Mouse (Mus musculus): ENCODE measurements around the gene Nfs1. TPM values are rescaled to one million over a fixed set of nuclear protein-coding genes. Genes with fewer than 3 reads are reported as not detected.
A peak's percentile ranks its signal among the peaks of the same experiment; 100 is the strongest.
"Not testable (repeated sequence)": the region's sequence is repeated elsewhere in the genome, so short reads cannot be mapped to it uniquely, and the experiment has no call there.

The Nfs1 gene
- 34.1 and 48.5 TPM in 2 replicates for polyA plus RNA-seq (2012; rRNA removed)

- under 1% methylated on average over 69 of the region's 70 CpGs for WGBS
- peak; percentile 56 for DNase-seq (ENCODE audit: low read depth, low spot score)
Observed at GRCm38 (mm10) chr2:156143953-156144724, at the start of gene Nfs1, which contains the start of gene Romo1. Nfs1 (minus strand) TSS chr2:156144186. Romo1 (plus strand) TSS chr2:156144039.

- DNase-seq (ENCODE audit: low read depth, low spot score) = no peak
- WGBS = 85% methylated on average over 3 of the region's 3 CpGs
Observed at GRCm38 (mm10) chr2:156193066-156193862, 49.3 kb upstream of the Nfs1 start.

- 86% methylated on average over 2 of the region's 2 CpGs for WGBS
Observed at GRCm38 (mm10) chr2:156192068-156192467, 48.1 kb upstream of the Nfs1 start.

GRCm38 (mm10) chr2:156191540-156191939 lies 47.6 kb upstream of the Nfs1 start:
- DNase-seq (ENCODE audit: low read depth, low spot score) = no peak
- 88% methylated on average over 2 of the region's 2 CpGs for WGBS

More at GRCm38 (mm10) chr2:156192068-156192467, 48.1 kb upstream of the Nfs1 start:
- DNase-seq (ENCODE audit: low read depth, low spot score) = no peak

- 73% methylated on average over 14 of the region's 14 CpGs for WGBS
- DNase-seq (ENCODE audit: low read depth, low spot score) = no peak
Observed at GRCm38 (mm10) chr2:156190004-156190896, 46.3 kb upstream of the Nfs1 start.

GRCm38 (mm10) chr2:156189241-156189640 lies 45.3 kb upstream of the Nfs1 start:
- not testable (repeated sequence) for DNase-seq (ENCODE audit: low read depth, low spot score)
- 65% methylated on average over 7 of the region's 7 CpGs for WGBS

- DNase-seq (ENCODE audit: low read depth, low spot score) = no peak
- WGBS = 88% methylated on average over 2 of the region's 2 CpGs
Observed at GRCm38 (mm10) chr2:156181592-156181991, 37.6 kb upstream of the Nfs1 start.

- WGBS = 6% methylated on average over 8 of the region's 8 CpGs
- DNase-seq (ENCODE audit: low read depth, low spot score) = no peak
Observed at GRCm38 (mm10) chr2:156180824-156181590, 37.0 kb upstream of the Nfs1 start.

GRCm38 (mm10) chr2:156180094-156180821 lies 36.3 kb upstream of the Nfs1 start, which contains the start of gene Rbm39:
Rbm39 (minus strand) TSS chr2:156180238.
- WGBS = under 1% methylated on average over 47 of the region's 47 CpGs
- peak; percentile 96 for DNase-seq (ENCODE audit: low read depth, low spot score)

- no peak for DNase-seq (ENCODE audit: low read depth, low spot score)
- under 1% methylated on average over 41 of the region's 41 CpGs for WGBS
Observed at GRCm38 (mm10) chr2:156179796-156180093, 35.8 kb upstream of the Nfs1 start.

GRCm38 (mm10) chr2:156179046-156179795 lies 35.2 kb upstream of the Nfs1 start:
- no peak for DNase-seq (ENCODE audit: low read depth, low spot score)
- under 1% methylated on average over 47 of the region's 47 CpGs for WGBS

GRCm38 (mm10) chr2:156177651-156178050 lies 33.7 kb upstream of the Nfs1 start:
- DNase-seq (ENCODE audit: low read depth, low spot score) = no peak
- 28% methylated on average over 7 of the region's 7 CpGs for WGBS

GRCm38 (mm10) chr2:156177079-156177478 lies 33.1 kb upstream of the Nfs1 start:
- DNase-seq (ENCODE audit: low read depth, low spot score) = no peak
- 51% methylated on average over 6 of the region's 6 CpGs for WGBS

GRCm38 (mm10) chr2:156166557-156166956 lies 22.6 kb upstream of the Nfs1 start:
- no peak for DNase-seq (ENCODE audit: low read depth, low spot score)
- 92% methylated on average over 5 of the region's 5 CpGs for WGBS

- no peak for DNase-seq (ENCODE audit: low read depth, low spot score)
- WGBS = 98% methylated on average over 1 of the region's 1 CpGs
Observed at GRCm38 (mm10) chr2:156165478-156165877, 21.5 kb upstream of the Nfs1 start.

- no peak for DNase-seq (ENCODE audit: low read depth, low spot score)
Observed at GRCm38 (mm10) chr2:156151538-156151937, 7.6 kb upstream of the Nfs1 start.

- no peak for DNase-seq (ENCODE audit: low read depth, low spot score)
- WGBS = 75% methylated on average over 3 of the region's 3 CpGs
Observed at GRCm38 (mm10) chr2:156147316-156147915, 3.4 kb upstream of the Nfs1 start.
